Mouse (Mus musculus) limb, embryonic 15.5 days (tissue): ENCODE measurements at regions not wholly inside any gene's neighbourhood (a gene's known extent, or its start where the extent isn't known, plus 50 kb on each side); places are given as distances from the start of the nearest gene placed in this dataset.

ENCODE experiments used
- ATAC-seq: fragments of 200-750 bp; cut with Nextera tagmentation; 2 replicates; pipeline ENCODE4 v1.8.0; 2017; ENCODE audit warnings: low read depth, moderate TSS enrichment; ENCODE audit not compliant: insufficient number of reproducible peaks, low FRiP score, low TSS enrichment
- H3K27ac ChIP-seq: fragments of 300-500 bp; sonication (generic); 2 replicates; pipeline ENCODE4 v1.5.1; 2015; ENCODE audit warnings: moderate library complexity, mild to moderate bottlenecking, inconsistent platforms
- H3K27me3 ChIP-seq: fragments of 300-500 bp; sonication (generic); 2 replicates; pipeline ENCODE4 v1.6.1; 2015; ENCODE audit warnings: inconsistent platforms
- H3K36me3 ChIP-seq: fragments of 300-500 bp; sonication (generic); 2 replicates; pipeline ENCODE4 v1.6.1; 2015; ENCODE audit warnings: inconsistent platforms
- H3K4me1 ChIP-seq: fragments of 300-500 bp; sonication (generic); 2 replicates; pipeline ENCODE4 v1.6.1; 2015; ENCODE audit warnings: inconsistent platforms
- H3K4me2 ChIP-seq: fragments of 300-500 bp; sonication (generic); 2 replicates; pipeline ENCODE4 v1.6.1; 2015; ENCODE audit warnings: mild to moderate bottlenecking, inconsistent platforms
- H3K4me3 ChIP-seq: fragments of 300-500 bp; sonication (generic); 2 replicates; pipeline ENCODE4 v1.5.1; 2015; ENCODE audit warnings: mild to moderate bottlenecking, inconsistent platforms
- H3K9ac ChIP-seq: fragments of 300-500 bp; sonication (generic); 2 replicates; pipeline ENCODE4 v1.6.1; 2015; ENCODE audit warnings: inconsistent platforms
- H3K9me3 ChIP-seq: fragments of 300-500 bp; sonication (generic); 2 replicates; pipeline ENCODE4 v1.6.1; 2016; ENCODE audit warnings: inconsistent platforms
- WGBS: fragments of 180-500 bp; shearing (Covaris S2); methylation state at CpG from one replicate; pipeline ENCODE4 v1.1.7; 2015; 5-methylcytosine and 5-hydroxymethylcytosine counted together

DNA sequence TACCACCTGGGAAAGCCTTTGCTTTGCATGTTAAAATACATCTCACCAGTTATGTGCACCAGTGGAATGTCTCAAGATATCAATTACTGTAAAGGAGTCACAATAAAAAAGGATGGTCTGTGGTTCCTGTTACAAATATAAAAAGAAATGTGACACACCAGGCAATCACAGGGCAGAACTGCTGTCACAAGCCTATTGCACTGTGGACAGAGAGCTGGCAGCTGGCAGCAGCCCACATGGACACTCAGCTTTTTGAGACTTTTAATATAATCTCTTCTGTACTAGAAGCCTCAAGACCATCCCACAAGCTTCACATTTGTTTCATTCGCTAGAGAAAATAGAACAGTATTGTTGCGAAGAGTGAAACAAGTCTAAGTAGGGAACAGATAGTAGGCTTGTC is 197.7 kb downstream of the 1700129C05Rik start:
- Histone ChIP-seq H3K4me1 (no peaks in the 10 kb centered on the region), H3K4me2 (no peak overlapping the region), H3K27ac (no peak overlapping the region), H3K27me3 (no peaks in the 10 kb centered on the region), H3K36me3 (no peaks in the 10 kb centered on the region), H3K4me3 (no peak overlapping the region), H3K9ac (no peak overlapping the region), H3K9me3 (no peaks in the 10 kb centered on the region)
- WGBS = 91% methylated on average over 2 of the region's 2 CpGs
- ATAC-seq = no peak

DNA sequence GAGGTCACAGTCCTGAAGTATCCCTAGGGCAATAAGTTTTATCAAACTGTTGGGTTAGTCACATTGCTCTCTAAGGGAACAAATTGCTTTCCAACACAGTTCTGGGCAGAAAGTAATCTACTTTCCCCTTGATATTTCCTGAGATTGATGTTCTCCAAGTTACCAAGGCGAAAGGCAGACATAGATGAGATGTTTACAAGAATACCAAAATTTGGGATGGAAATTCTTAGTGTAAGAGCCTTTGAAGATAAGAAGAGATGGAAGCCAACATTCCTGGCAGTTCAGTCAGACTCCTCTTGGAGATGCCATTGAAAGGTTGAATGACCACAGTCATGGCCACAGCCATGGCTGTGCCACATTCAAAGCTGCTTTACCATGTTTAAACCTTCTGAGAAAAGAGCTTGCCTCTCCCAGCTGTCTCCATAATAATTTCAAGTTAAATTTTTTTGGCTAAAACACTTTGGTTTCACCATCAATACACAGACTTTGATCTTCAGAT is 199.4 kb downstream of the 1700129C05Rik start:
- no peak overlapping the region for H3K9ac ChIP-seq
- ATAC-seq = no peak
- 82% methylated on average over 1 of the region's 1 CpGs for WGBS
- no peaks in the 10 kb centered on the region for H3K4me1 ChIP-seq
- no peaks in the 10 kb centered on the region for H3K27me3 ChIP-seq
- no peak overlapping the region for H3K27ac ChIP-seq
- H3K4me2 ChIP-seq = no peak overlapping the region
- no peak overlapping the region for H3K4me3 ChIP-seq
- H3K9me3 ChIP-seq = no peaks in the 10 kb centered on the region
- H3K36me3 ChIP-seq = no peaks in the 10 kb centered on the region

DNA sequence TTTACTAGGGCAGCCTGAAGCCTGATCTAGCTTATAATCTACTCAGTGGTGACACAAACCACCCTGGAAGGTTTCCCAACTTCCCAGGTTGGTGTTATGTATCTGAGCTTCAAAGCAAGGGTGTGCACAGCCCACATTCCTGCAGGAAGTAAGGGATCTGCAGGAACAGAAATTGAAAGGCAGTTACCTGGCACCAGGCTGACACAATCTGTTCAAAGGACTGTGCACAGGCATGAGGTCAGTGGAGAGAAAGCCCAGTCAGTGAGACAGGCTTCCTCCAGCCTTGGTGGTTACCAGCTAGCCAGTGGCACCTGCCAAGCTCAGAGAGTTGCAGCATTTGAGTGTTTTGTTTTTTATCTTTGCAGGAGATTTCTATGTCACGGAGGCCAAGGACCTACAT is 203.6 kb downstream of the 1700129C05Rik start:
- no peak overlapping the region for H3K4me2 ChIP-seq
- H3K36me3 ChIP-seq = no peaks in the 10 kb centered on the region
- H3K27me3 ChIP-seq = no peaks in the 10 kb centered on the region
- H3K4me3 ChIP-seq = no peak overlapping the region
- no peak overlapping the region for H3K9ac ChIP-seq
- ATAC-seq = no peak
- no peak overlapping the region for H3K27ac ChIP-seq
- 73% methylated on average over 1 of the region's 1 CpGs for WGBS
- H3K9me3 ChIP-seq = no peaks in the 10 kb centered on the region
- H3K4me1 ChIP-seq = no peaks in the 10 kb centered on the region

DNA sequence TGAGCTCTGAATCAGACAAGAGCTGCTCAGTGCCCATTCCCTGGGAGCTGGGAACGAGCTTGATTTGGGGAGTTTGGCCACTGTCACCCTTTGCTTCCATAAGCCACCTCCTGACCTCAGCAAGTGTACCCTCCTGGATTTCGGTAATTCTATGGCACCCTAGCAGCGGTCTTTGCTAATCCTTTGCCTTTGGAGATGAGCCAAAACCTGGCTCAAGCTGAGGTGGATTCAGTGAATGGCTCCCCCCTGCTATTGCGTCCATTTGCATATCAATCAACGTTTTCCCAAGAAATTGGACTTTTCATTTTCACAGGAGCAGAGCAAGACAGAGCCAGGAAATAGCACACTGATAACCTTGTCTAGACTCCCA is 204.1 kb downstream of the 1700129C05Rik start:
- Histone ChIP-seq H3K27ac (no peak overlapping the region), H3K36me3 (no peaks in the 10 kb centered on the region), H3K9ac (no peak overlapping the region), H3K4me1 (no peaks in the 10 kb centered on the region), H3K4me2 (no peak overlapping the region), H3K9me3 (no peaks in the 10 kb centered on the region), H3K27me3 (no peaks in the 10 kb centered on the region), H3K4me3 (no peak overlapping the region)
- no peak for ATAC-seq
- 60% methylated on average over 5 of the region's 5 CpGs for WGBS

DNA sequence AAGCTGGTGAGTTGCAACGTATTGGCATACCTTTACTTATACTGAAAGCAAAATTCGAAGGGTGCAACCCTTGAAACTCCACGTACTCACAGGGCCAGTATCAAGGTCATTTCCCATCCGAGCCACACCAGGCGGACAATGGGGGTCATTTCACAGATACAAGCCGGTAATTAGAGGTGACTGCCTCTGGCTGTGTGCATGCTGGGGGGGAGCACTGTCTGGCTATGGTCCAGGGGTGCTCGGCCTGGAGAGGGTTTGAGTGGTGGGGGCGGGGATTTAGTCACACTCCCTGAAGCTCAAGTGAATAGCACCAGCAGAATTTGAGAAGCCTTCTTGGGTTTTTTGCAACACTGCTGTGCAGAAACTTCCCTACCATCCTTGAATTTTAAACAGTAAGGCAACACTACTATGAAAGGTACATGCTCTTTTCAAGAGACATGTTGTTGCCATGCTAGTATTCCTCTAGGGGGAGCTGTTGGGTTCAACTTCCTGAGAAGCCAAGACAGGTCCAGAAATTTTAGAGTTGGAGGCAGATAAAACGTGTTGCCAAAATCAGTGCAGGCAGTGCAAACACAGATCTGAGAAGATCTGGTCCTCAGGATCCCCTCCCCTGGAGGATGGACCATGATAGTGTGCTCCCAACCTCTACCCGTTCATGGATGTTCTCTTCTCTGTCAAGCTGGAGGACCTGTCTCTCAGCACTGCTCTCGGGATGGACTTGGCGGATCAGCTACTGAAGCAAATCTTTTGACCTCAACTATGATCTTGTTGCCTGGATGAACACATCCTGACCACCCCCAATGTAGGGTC is 204.7 kb downstream of the 1700129C05Rik start:
- Histone ChIP-seq H3K9ac (no peak overlapping the region), H3K27ac (no peak overlapping the region), H3K4me2 (no peak overlapping the region), H3K9me3 (no peaks in the 10 kb centered on the region), H3K36me3 (no peaks in the 10 kb centered on the region), H3K4me3 (no peak overlapping the region), H3K4me1 (no peaks in the 10 kb centered on the region), H3K27me3 (no peaks in the 10 kb centered on the region)
- ATAC-seq = no peak
- WGBS = 74% methylated on average over 12 of the region's 12 CpGs

DNA sequence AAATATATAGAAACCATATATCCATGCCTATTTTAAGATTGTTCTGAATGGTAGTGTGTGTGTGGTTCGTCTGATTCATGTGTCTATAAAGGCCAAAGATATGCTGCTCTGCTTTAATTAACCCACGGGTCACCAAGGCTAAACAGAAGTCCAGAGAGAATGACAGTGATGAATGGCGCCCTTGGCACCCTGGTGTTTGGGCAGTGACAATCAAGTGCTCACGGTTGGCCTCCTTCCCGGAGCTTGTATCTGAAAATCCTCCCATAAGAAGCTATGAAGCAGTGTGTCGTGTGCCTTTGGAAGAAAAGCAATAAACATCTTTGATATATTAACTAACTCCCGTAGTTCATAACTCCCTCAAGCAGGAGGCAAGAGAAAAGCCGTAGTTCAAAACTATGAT is 205.4 kb downstream of the 1700129C05Rik start:
- Histone ChIP-seq H3K4me2 (no peak overlapping the region), H3K4me3 (no peak overlapping the region), H3K9ac (no peak overlapping the region), H3K27ac (no peak overlapping the region), H3K27me3 (no peaks in the 10 kb centered on the region), H3K4me1 (no peaks in the 10 kb centered on the region), H3K9me3 (no peaks in the 10 kb centered on the region), H3K36me3 (no peaks in the 10 kb centered on the region)
- no peak for ATAC-seq
- 48% methylated on average over 8 of the region's 8 CpGs for WGBS

DNA sequence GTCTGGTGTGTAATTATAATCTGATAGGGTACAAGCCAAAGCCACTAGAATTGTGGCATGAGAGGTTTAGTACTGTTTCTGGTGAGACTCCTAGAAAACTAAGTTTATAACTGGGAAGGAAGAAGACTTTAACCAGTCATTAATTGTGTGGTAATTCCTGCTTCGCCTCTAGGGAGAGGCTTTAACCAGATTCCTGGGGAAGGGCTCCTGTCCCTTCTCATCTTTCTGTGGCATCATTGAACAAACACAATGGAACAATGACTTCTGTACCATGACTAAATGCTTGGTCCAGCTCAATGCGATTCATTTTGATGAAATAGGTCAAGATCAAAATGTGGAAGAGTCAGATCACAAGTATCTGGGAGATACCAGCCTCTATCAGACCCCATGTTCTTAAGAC is 206.6 kb downstream of the 1700129C05Rik start:
- no peak for ATAC-seq
- H3K27me3 ChIP-seq = no peaks in the 10 kb centered on the region
- H3K4me2 ChIP-seq = no peak overlapping the region
- no peak overlapping the region for H3K4me3 ChIP-seq
- no peaks in the 10 kb centered on the region for H3K9me3 ChIP-seq
- no peak overlapping the region for H3K27ac ChIP-seq
- no peak overlapping the region for H3K9ac ChIP-seq
- H3K4me1 ChIP-seq = no peaks in the 10 kb centered on the region
- 92% methylated on average over 2 of the region's 2 CpGs for WGBS
- no peaks in the 10 kb centered on the region for H3K36me3 ChIP-seq

DNA sequence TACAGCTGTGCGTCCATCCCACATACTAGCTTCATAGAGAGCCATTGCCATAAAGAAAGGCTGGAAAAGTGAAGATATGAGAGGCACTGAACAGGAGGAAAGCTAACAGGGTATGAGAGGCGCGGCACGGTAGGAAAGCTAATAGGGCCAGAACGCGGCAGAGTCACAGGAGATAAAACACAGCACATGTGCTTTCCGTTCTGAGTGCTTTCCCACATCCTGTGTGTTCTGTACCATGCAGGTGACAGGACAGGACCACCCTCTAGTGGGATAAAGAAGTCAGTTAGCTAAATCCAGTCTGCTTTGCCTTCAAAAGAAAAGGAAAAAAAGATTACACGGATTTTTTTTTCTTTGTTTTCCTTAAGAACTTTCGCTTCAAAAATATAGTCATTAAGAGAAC is 224.8 kb downstream of the 1700129C05Rik start:
- H3K4me2 ChIP-seq = no peak overlapping the region
- H3K9ac ChIP-seq = no peak overlapping the region
- H3K4me3 ChIP-seq = no peak overlapping the region
- no peaks in the 10 kb centered on the region for H3K36me3 ChIP-seq
- no peaks in the 10 kb centered on the region for H3K9me3 ChIP-seq
- H3K4me1 ChIP-seq = no peaks in the 10 kb centered on the region
- no peak overlapping the region for H3K27ac ChIP-seq
- WGBS = 37% methylated on average over 9 of the region's 9 CpGs
- ATAC-seq = no peak
- no peaks in the 10 kb centered on the region for H3K27me3 ChIP-seq

DNA sequence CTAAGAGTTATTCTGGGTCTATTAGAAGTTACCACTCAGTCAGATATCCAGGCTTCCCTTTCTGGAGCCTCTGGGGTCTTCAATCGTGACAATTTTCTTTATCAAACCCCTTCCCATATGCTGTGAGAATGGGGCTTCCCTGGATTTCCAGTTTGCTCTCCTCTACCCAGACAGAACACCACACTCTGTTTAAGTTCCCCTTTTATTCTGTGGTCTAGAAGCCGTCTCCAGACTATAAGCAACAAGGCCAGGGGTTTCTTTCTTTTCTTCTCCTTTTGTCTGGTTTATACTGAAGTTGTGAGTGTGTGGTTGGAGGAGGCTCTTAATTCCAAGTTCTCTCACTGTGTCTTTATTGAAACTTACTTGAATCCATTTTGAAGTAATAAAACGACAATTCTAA is 225.5 kb downstream of the 1700129C05Rik start:
- WGBS = 75% methylated on average over 3 of the region's 3 CpGs

DNA sequence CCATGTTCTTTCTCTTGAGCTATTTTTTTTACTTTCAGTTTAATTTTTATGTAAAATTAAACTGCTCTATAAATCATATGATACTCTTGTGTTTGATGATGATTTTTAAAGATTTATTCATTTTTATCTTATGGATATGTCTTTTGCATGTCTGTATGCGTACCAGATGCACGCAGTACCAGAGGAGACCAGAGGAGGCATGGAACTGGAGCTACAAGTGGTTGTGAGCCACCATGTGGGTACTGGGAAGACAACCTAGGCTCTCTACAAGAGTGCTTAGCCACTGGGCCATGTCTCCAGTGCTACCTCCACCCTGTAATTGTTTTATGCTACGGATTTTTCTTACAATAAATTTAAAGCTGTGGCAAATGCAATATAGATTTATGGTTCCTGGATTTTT is 227.8 kb downstream of the 1700129C05Rik start:
- WGBS = 83% methylated on average over 3 of the region's 3 CpGs
- Histone ChIP-seq H3K4me1 (no peaks in the 10 kb centered on the region), H3K27me3 (no peaks in the 10 kb centered on the region), H3K4me3 (no peak overlapping the region), H3K4me2 (no peak overlapping the region), H3K9ac (no peak overlapping the region), H3K27ac (no peak overlapping the region), H3K36me3 (no peaks in the 10 kb centered on the region), H3K9me3 (no peaks in the 10 kb centered on the region)
- ATAC-seq = no peak

More for the DNA sequence above, 225.5 kb downstream of the 1700129C05Rik start:
- H3K27me3 ChIP-seq = no peaks in the 10 kb centered on the region
- H3K4me3 ChIP-seq = no peak overlapping the region
- H3K27ac ChIP-seq = no peak overlapping the region
- H3K9me3 ChIP-seq = no peaks in the 10 kb centered on the region
- ATAC-seq = no peak
- H3K36me3 ChIP-seq = no peaks in the 10 kb centered on the region
- no peaks in the 10 kb centered on the region for H3K4me1 ChIP-seq
- no peak overlapping the region for H3K9ac ChIP-seq
- H3K4me2 ChIP-seq = no peak overlapping the region

DNA sequence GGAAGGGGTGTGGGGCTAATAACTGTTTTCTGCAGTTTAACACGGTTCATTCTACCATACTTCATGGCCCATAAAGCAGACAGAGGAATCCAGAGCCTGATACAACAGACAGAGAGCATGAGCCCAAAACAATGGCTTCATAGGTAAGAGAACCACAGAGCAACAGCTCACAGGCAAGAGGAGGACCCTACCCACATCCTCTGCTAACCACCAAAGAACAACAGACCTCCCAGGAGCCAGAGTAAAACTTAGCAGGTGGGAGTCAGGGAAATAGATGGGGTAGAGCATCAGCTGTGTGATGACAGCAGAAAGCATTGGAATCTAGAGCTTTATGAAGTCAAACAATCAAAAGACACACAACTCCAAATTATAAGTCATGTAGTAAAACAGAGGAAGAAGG is 231.8 kb downstream of the 1700129C05Rik start:
- Histone ChIP-seq H3K4me1 (no peaks in the 10 kb centered on the region), H3K36me3 (no peaks in the 10 kb centered on the region), H3K4me3 (no peak overlapping the region), H3K9ac (no peak overlapping the region), H3K27ac (no peak overlapping the region), H3K27me3 (no peaks in the 10 kb centered on the region), H3K4me2 (no peak overlapping the region), H3K9me3 (no peaks in the 10 kb centered on the region)
- no peak for ATAC-seq
- WGBS = 56% methylated on average over 1 of the region's 1 CpGs

DNA sequence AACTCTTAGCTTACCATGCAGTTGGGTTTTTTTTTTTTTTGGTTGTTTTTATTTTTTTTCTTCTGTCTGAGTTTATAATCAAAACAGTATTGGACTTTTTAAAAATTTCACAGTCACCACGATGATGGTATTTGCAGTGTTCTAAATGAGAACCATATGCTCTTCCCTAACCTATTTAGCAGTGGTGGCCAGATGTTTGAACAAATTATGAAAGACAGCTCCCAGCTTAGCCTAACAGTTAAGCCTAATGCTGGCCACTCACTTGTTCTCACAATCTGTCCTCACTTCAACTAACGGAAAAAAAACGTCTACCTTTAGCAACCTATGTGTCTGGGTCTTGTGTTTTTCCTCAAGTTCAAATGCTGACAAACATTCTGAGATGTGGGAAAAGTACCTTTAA is 234.8 kb downstream of the 1700129C05Rik start:
- H3K4me1 ChIP-seq = no peaks in the 10 kb centered on the region; the same call in 1 of the 2 replicates
- H3K27me3 ChIP-seq = no peaks in the 10 kb centered on the region
- no peak for ATAC-seq

DNA sequence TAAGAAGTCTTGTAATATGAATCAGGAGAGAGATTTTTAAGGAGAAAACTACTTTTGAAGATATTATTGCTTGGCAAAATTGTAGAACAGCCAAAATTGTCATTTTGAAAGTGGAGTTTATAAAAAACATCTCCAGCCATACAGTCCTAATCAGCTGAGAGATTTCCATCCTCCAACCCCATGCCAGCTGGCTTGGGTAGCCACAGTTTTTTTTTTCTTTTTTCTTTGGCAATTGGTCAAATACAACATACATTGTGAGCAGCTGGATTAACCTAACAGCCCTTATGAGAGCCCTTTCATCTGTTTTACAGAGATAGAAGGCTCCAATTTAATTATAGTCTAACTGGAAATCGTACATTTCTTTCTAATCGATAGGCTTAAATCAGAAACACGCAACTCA is 235.3 kb downstream of the 1700129C05Rik start:
- H3K27ac ChIP-seq = no peak overlapping the region
- H3K9ac ChIP-seq = no peak overlapping the region
- H3K4me2 ChIP-seq = no peak overlapping the region
- H3K4me1 ChIP-seq = no peaks in the 10 kb centered on the region; the same call in 1 of the 2 replicates
- no peak overlapping the region for H3K4me3 ChIP-seq
- H3K36me3 ChIP-seq = no peaks in the 10 kb centered on the region
- H3K9me3 ChIP-seq = no peaks in the 10 kb centered on the region
- H3K27me3 ChIP-seq = no peaks in the 10 kb centered on the region
- 30% methylated on average over 3 of the region's 3 CpGs for WGBS
- ATAC-seq = no peak

More for the DNA sequence above, 234.8 kb downstream of the 1700129C05Rik start:
- Histone ChIP-seq H3K4me3 (no peak overlapping the region), H3K9me3 (no peaks in the 10 kb centered on the region), H3K4me2 (no peak overlapping the region), H3K9ac (no peak overlapping the region), H3K27ac (no peak overlapping the region), H3K36me3 (no peaks in the 10 kb centered on the region)
- 30% methylated on average over 3 of the region's 3 CpGs for WGBS
